Mouse (Mus musculus) E14TG2a.4 (cell line): Measurements from ENCODE around the gene Marveld1.
A peak's percentile ranks its signal among the peaks of the same experiment; 100 is the strongest.

ENCODE experiments used
- CTCF ChIP-seq: conservative IDR thresholded peaks from 2 replicates; pipeline ENCODE4 v1.5.1; 2014; ENCODE audit warnings: low read length
- NANOG ChIP-seq: IDR thresholded peaks from 2 replicates; pipeline ENCODE4 v1.6.1; 2014; ENCODE audit warnings: borderline replicate concordance, low read length, mixed read lengths
- POU5F1 ChIP-seq: IDR thresholded peaks from 2 replicates; pipeline ENCODE4 v1.6.1; 2014; ENCODE audit warnings: low read length, borderline replicate concordance

DNA sequence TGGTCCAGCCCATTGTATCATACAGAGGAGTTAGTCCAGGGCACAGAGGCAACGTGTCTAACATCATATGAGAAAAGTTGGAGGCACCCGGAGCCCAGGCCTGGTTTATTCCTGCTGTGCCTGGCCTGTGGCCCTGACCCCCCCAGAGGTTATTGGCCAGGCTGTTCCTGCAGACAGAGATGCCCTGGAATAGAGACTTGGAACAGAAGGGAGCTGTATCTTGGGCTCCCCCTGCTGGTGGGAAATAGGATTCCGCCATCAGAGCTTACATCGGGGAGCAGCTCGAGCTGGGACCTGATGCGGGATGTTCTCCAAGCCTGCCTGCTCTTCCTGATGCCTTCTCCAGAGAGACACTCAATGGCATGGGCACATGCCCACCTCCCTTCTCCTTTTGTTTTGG, 4.8 kb downstream of the Marveld1 start:
- TF ChIP-seq CTCF = peak; percentile 88
- TF ChIP-seq POU5F1 = no peak
- no peak for TF ChIP-seq NANOG
